Mouse (Mus musculus) testis, adult 2 months (tissue): ENCODE measurements around the gene Reep1. TPM values are rescaled to one million over a fixed set of nuclear protein-coding genes. Genes with fewer than 3 reads are reported as not detected.
"Not testable (repeated sequence)": the region's sequence is repeated elsewhere in the genome, so short reads cannot be mapped to it uniquely, and the experiment has no call there.

ENCODE experiments used
- H3K27ac ChIP-seq: fragments of 200-500 bp; 2 replicates; pipeline ENCODE4 v1.5.1; 2012; ENCODE audit warnings: low read depth, low read length; ENCODE audit not compliant: control insufficient read depth, insufficient read depth
- H3K27me3 ChIP-seq: fragments of 200-500 bp; 2 replicates; pipeline ENCODE4 v1.6.1; 2012; ENCODE audit warnings: mild to moderate bottlenecking, low read length, moderate library complexity; ENCODE audit not compliant: control insufficient read depth, insufficient read depth
- H3K36me3 ChIP-seq: fragments of 200-500 bp; 2 replicates; pipeline ENCODE4 v1.6.1; 2012; ENCODE audit warnings: mild to moderate bottlenecking, low read length; ENCODE audit not compliant: control insufficient read depth, insufficient read depth
- H3K4me1 ChIP-seq: fragments of 200-500 bp; 2 replicates; pipeline ENCODE4 v1.6.1; 2012; ENCODE audit warnings: low read length; ENCODE audit not compliant: control insufficient read depth, insufficient read depth
- H3K4me3 ChIP-seq: fragments of 200-500 bp; 2 replicates; pipeline ENCODE4 v1.5.1; 2012; ENCODE audit warnings: low read depth, mild to moderate bottlenecking, low read length, moderate library complexity, mixed read lengths; ENCODE audit not compliant: control insufficient read depth
- CTCF ChIP-seq: fragments of 200-500 bp; IDR thresholded peaks from 2 replicates; pipeline ENCODE4 v1.5.1; 2012; ENCODE audit warnings: low read depth, mild to moderate bottlenecking, inconsistent platforms, low read length, moderate library complexity; ENCODE audit not compliant: control insufficient read depth, insufficient read depth, insufficient replicate concordance
- POLR2A ChIP-seq: fragments of 200-500 bp; IDR thresholded peaks from 2 replicates; pipeline ENCODE4 v1.6.1; 2012; ENCODE audit warnings: low read depth, mild to moderate bottlenecking, inconsistent platforms, low read length, moderate library complexity; ENCODE audit not compliant: control insufficient read depth
- polyA plus RNA-seq: library from polyadenylated mRNA; depleted of rRNA; stranded (reverse); fragments of >200 nt; gene quantifications from 2 replicates; pipeline ENCODE4 v1.2.3, GENCODE M21; 2012; rRNA removed

The Reep1 gene
- polyA plus RNA-seq, 1 experiment, result 34.3 TPM

DNA sequence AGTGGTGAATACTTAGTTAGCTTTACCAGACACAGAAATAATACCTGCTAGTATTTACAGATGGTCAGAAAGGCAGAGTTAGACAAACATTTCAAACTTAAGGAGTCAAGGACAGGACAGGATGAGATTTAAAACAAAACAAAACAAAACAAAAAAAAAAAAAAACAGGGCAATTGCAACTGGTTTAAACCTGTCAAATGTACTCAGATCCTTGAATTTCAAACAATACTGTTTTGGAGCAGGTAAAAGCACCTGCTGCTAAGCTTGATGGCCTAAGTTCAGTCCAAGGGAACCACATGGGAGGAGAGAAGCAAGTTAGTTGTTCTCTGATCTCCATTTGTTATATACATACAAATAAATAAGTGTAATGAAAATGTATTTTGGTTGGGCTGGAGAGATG, 132.5 kb downstream of the Reep1 start:
- Histone ChIP-seq H3K27ac (no peak overlapping the region), H3K4me3 (no peak overlapping the region), H3K27me3 (no peaks in the 10 kb centered on the region), H3K4me1 (no peaks in the 10 kb centered on the region), H3K36me3 (no peaks in the 10 kb centered on the region; the same call in 1 of the 2 replicates)
- TF ChIP-seq CTCF (no peak), POLR2A (no peak)

DNA sequence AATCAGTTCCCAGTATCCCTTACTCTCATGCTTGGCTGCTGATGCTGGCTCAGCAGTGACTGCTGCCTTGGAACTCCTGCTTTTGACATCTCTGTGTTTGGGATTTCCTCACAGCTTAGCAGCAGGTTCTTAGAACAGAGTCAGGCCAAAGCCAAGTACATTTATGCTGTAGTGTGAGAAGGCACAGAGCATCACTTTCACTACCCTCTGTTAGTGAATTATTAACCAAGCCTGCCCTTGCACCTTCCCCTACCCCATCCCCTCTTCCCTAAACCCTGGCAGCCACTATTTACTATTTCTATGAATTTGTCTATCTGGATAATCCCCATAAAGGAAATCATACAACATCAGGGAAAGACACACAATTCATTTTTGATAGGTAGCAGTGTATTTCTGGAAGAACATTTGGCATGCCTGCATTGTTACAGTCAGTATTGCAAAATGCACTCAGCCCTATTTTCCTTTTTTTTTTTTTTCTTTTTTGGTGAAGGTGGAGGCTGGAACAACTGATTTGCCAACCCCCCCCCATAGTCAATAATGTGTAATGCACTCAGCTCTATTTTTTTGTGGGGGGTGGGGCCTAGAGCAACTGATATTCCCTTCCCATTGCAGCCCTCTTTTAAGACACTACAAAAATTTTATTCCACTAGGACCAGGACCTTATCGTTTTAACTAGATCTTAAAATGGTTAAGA, 133.4 kb downstream of the Reep1 start:
- Histone ChIP-seq H3K27me3 (no peaks in the 10 kb centered on the region), H3K4me3 (no peak overlapping the region), H3K36me3 (peaks cover 1% of the 10 kb centered on the region; the same call in 1 of the 2 replicates), H3K27ac (no peak overlapping the region), H3K4me1 (no peaks in the 10 kb centered on the region)
- no peak for TF ChIP-seq POLR2A
- TF ChIP-seq CTCF, result no peak

DNA sequence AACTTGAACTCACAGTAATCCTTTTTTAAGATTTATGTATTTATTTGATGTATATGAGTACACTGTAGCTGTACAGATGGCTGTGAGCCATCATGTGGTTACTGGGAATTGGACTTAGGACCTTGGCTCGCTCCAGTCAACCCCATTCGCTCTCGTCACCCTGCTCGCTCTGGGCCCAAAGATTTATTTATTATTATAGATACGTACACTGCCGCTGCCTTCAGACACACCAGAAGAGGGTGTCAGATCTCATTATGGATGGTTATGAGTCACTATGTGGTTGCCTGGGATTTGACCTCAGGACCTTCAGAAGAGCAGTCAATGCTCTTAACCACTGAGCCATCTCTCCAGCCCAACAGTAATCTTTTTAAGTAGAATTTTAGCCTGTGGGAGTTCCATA, 139.5 kb downstream of the Reep1 start:
- H3K4me3 ChIP-seq, H3K4me1 ChIP-seq, H3K27me3 ChIP-seq, H3K36me3 ChIP-seq, H3K27ac ChIP-seq: not testable (repeated sequence)

Other genes with a start within 250 kb of the Reep1 start
- gene Rnf103, start 213.7 kb upstream of the Reep1 start, polyA plus RNA-seq, result 4.0 and 4.1 TPM in 2 replicates
- gene Chmp3, start 163.8 kb upstream of the Reep1 start, polyA plus RNA-seq, result 20.7 and 25.0 TPM in 2 replicates
- 42.3 and 50.9 TPM in 2 replicates for gene Kdm3a, start 74.6 kb upstream of the Reep1 start, polyA plus RNA-seq
- gene Mrpl35, start 119.4 kb downstream of the Reep1 start, polyA plus RNA-seq, result 20.0 and 26.4 TPM in 2 replicates
- 65.3 and 71.3 TPM in 2 replicates for gene Immt, start 123.8 kb downstream of the Reep1 start, polyA plus RNA-seq
- gene Ptcd3, start 201.2 kb downstream of the Reep1 start, polyA plus RNA-seq, result 14.3 and 17.5 TPM in 2 replicates
- 15.0 and 15.9 TPM in 2 replicates for gene Polr1a, start 201.5 kb downstream of the Reep1 start, polyA plus RNA-seq